Mouse (Mus musculus): Measurements from ENCODE around the gene Spata7.

GRCm38 (mm10) chr12:98716142-98716541, 88.2 kb downstream of the Spata7 start:
- TF ChIP-seq POLR2A (IDR thresholded peaks at IDR 0.05; ENCODE audit: insufficient read depth, low read depth, low read length): no peak
- TF ChIP-seq CTCF (IDR thresholded peaks at IDR 0.05): no peak
